ENCODE assay signal across 28 mouse cellular contexts in genomic region chr3:150328811-150329210, GRCm38 (mm10).
"Had no signal": no experiment of that assay in that cellular context is flagged by ENCODE, and none has a peak within 500 bp of the region (broad histone marks: within the 10 kb centered on the region; RNA-seq: fewer than 3 reads in every experiment).

No protein-coding gene starts in this region.

- H3K36me3 ChIP-seq: embryonic facial prominence, embryonic 10.5 days; embryonic facial prominence, embryonic 12.5 days; embryonic facial prominence, embryonic 13.5 days; embryonic facial prominence, embryonic 15.5 days; forebrain, embryonic 10.5 days; forebrain, embryonic 12.5 days; forebrain, embryonic 15.5 days had no signal

- H3K4me1 ChIP-seq: embryonic facial prominence, embryonic 12.5 days; embryonic facial prominence, embryonic 13.5 days; embryonic facial prominence, embryonic 15.5 days; forebrain, embryonic 10.5 days; forebrain, embryonic 12.5 days; forebrain, embryonic 13.5 days; forebrain, embryonic 15.5 days had no signal

- H3K27ac ChIP-seq: embryonic facial prominence, embryonic 10.5 days; embryonic facial prominence, embryonic 12.5 days; embryonic facial prominence, embryonic 13.5 days; embryonic facial prominence, embryonic 15.5 days; forebrain, embryonic 10.5 days; forebrain, embryonic 12.5 days; forebrain, embryonic 13.5 days; forebrain, embryonic 15.5 days; gastrocnemius, adult 2 months; heart, adult 2 months had no signal

- H3K4me3 ChIP-seq: embryonic facial prominence, embryonic 10.5 days; embryonic facial prominence, embryonic 12.5 days; embryonic facial prominence, embryonic 13.5 days; embryonic facial prominence, embryonic 15.5 days; erythroblast, embryonic 14.5 days; forebrain, embryonic 10.5 days; forebrain, embryonic 12.5 days; forebrain, embryonic 13.5 days; forebrain, embryonic 15.5 days; gastrocnemius, adult 2 months; heart, adult 2 months had no signal

- H3K27me3 ChIP-seq: embryonic facial prominence, embryonic 12.5 days; embryonic facial prominence, embryonic 13.5 days; embryonic facial prominence, embryonic 15.5 days; forebrain, embryonic 12.5 days; forebrain, embryonic 13.5 days; forebrain, embryonic 15.5 days had no signal

- ATAC-seq: forebrain, embryonic 13.5 days; forebrain, embryonic 14.5 days; forebrain, embryonic 15.5 days; forebrain, embryonic 16.5 days; forebrain, postnatal 0 days had no signal

- H3K9me3 ChIP-seq: embryonic facial prominence, embryonic 10.5 days; embryonic facial prominence, embryonic 12.5 days; embryonic facial prominence, embryonic 13.5 days; embryonic facial prominence, embryonic 15.5 days; forebrain, embryonic 10.5 days; forebrain, embryonic 12.5 days; forebrain, embryonic 13.5 days; forebrain, embryonic 15.5 days had no signal

- H3K4me2 ChIP-seq: embryonic facial prominence, embryonic 12.5 days; embryonic facial prominence, embryonic 13.5 days; embryonic facial prominence, embryonic 15.5 days; forebrain, embryonic 12.5 days; forebrain, embryonic 13.5 days; forebrain, embryonic 15.5 days had no signal

- H3K9ac ChIP-seq: embryonic facial prominence, embryonic 12.5 days; embryonic facial prominence, embryonic 13.5 days; embryonic facial prominence, embryonic 15.5 days; forebrain, embryonic 12.5 days; forebrain, embryonic 13.5 days; forebrain, embryonic 15.5 days; forebrain, postnatal 0 days had no signal

- DNase-seq: cerebellum, adult 8-10 months; cerebellum, adult 9-10 months; cerebellum, adult 9-11 months; cerebellum, postnatal 10 days; cerebellum, postnatal 14 days; cerebellum, postnatal 25 days; cerebellum, postnatal 36 days; embryo, embryonic 11 days; forebrain, postnatal 0 days; gastrocnemius, adult 2 months; gastrocnemius, postnatal 10 days; gastrocnemius, postnatal 14 days; gastrocnemius, postnatal 25 days; gastrocnemius, postnatal 36 days; heart, adult 11 months; heart, adult 18-20 months; heart, adult 2 months had no signal
